Mouse (Mus musculus): ENCODE data around the gene Cys1. TPM values are rescaled to one million over a fixed set of nuclear protein-coding genes. Genes with fewer than 3 reads are reported as not detected.

The Cys1 gene
- polyA plus RNA-seq, 1 experiment from 2014 or later = 0.76 TPM

GRCm38 (mm10) chr12:24686696-24687346 is 5.2 kb upstream of the Cys1 start:
- Histone ChIP-seq H3K27ac (ENCODE audit: low read depth, low read length) (no peak overlapping the region), H3K9ac (ENCODE audit: low read length) (no peak overlapping the region), H3K4me3 (ENCODE audit: low read depth, low read length) (no peak overlapping the region), H3K4me2 (ENCODE audit: low read depth, low read length, severe bottlenecking) (no peak overlapping the region), H3K9me3 (ENCODE audit: control insufficient read depth, low read length) (no peaks in the 10 kb centered on the region), H3K36me3 (ENCODE audit: control insufficient read depth, insufficient read depth, low read length) (no peaks in the 10 kb centered on the region), H3K27me3 (ENCODE audit: control insufficient read depth, insufficient read depth, low read length) (peaks cover 9% of the 10 kb centered on the region), H3K4me1 (replicated peaks; ENCODE audit: control insufficient read depth, insufficient read depth, low read length) (no peaks in the 10 kb centered on the region)
- 76% methylated on average over 11 of the region's 11 CpGs for WGBS
- DNase-seq (ENCODE audit: low spot score) (no peak), ATAC-seq (replicated peaks; ENCODE audit: low FRiP score) (no peak)

DNA sequence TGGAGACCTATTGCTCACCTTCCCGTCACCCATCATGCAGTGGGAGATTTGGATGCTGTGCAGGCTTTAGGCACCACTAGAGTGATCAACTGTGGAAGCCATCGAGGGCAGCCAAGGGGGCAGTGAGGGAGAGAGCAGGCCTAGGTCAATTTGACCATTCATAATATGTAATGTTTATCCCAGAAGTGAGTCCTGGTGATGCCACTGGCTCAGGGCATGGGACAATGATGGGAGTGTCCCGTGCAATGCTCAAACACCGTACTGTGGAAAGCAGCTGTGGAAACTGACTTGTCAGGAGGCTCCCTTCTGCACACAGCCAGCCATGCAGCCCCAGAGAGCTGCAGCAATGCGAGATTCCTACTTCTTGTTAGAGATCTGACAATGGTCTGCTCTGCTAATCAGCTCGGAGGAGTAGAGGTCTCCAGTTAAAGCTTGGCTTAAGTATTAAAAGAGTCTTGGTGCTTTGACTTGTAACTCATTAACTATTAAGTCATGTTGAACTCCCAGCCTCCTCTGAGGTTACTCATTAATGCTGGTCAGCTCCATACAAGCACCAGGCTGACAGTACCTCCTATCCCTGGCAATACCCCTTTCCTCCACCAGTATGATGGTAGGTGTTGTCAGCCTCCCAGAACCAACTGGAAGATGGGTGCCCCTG is 4.6 kb upstream of the Cys1 start:
- H3K36me3 ChIP-seq (ENCODE audit: control insufficient read depth, insufficient read depth, low read length) = no peaks in the 10 kb centered on the region
- no peak overlapping the region for H3K9ac ChIP-seq (ENCODE audit: low read length)
- peaks cover 16% of the 10 kb centered on the region for H3K27me3 ChIP-seq (ENCODE audit: control insufficient read depth, insufficient read depth, low read length)
- 76% methylated on average over 6 of the region's 6 CpGs for WGBS
- no peak overlapping the region for H3K4me2 ChIP-seq (ENCODE audit: low read depth, low read length, severe bottlenecking)
- no peaks in the 10 kb centered on the region for H3K4me1 ChIP-seq (replicated peaks; ENCODE audit: control insufficient read depth, insufficient read depth, low read length)
- ATAC-seq (replicated peaks; ENCODE audit: low FRiP score) (no peak), DNase-seq (ENCODE audit: low spot score) (no peak)
- no peak overlapping the region for H3K27ac ChIP-seq (ENCODE audit: low read depth, low read length)
- H3K9me3 ChIP-seq (ENCODE audit: control insufficient read depth, low read length) = no peaks in the 10 kb centered on the region
- H3K4me3 ChIP-seq (ENCODE audit: low read depth, low read length) = no peak overlapping the region

GRCm38 (mm10) chr12:24683461-24683860 is 1.8 kb upstream of the Cys1 start:
- Histone ChIP-seq H3K27me3 (ENCODE audit: control insufficient read depth, insufficient read depth, low read length) (peaks cover 19% of the 10 kb centered on the region), H3K9me3 (ENCODE audit: control insufficient read depth, low read length) (no peaks in the 10 kb centered on the region), H3K4me3 (ENCODE audit: low read depth, low read length) (no peak overlapping the region), H3K4me1 (replicated peaks; ENCODE audit: control insufficient read depth, insufficient read depth, low read length) (no peaks in the 10 kb centered on the region; the same call in none of the 2 replicates), H3K4me2 (ENCODE audit: low read depth, low read length, severe bottlenecking) (no peak overlapping the region), H3K36me3 (ENCODE audit: control insufficient read depth, insufficient read depth, low read length) (no peaks in the 10 kb centered on the region), H3K27ac (ENCODE audit: low read depth, low read length) (no peak overlapping the region), H3K9ac (ENCODE audit: low read length) (no peak overlapping the region)
- DNase-seq (ENCODE audit: low spot score) (no peak), ATAC-seq (replicated peaks; ENCODE audit: low FRiP score) (no peak)
- WGBS = 72% methylated on average over 7 of the region's 7 CpGs

GRCm38 (mm10) chr12:24682563-24682962 is 950 bp upstream of the Cys1 start:
- Histone ChIP-seq H3K27ac (ENCODE audit: low read depth, low read length) (no peak overlapping the region), H3K4me1 (replicated peaks; ENCODE audit: control insufficient read depth, insufficient read depth, low read length) (no peaks in the 10 kb centered on the region; the same call in none of the 2 replicates), H3K4me2 (ENCODE audit: low read depth, low read length, severe bottlenecking) (no peak overlapping the region), H3K36me3 (ENCODE audit: control insufficient read depth, insufficient read depth, low read length) (no peaks in the 10 kb centered on the region), H3K27me3 (ENCODE audit: control insufficient read depth, insufficient read depth, low read length) (peaks cover 19% of the 10 kb centered on the region), H3K9me3 (ENCODE audit: control insufficient read depth, low read length) (no peaks in the 10 kb centered on the region), H3K9ac (ENCODE audit: low read length) (no peak overlapping the region), H3K4me3 (ENCODE audit: low read depth, low read length) (no peak overlapping the region)
- 61% methylated on average over 8 of the region's 8 CpGs for WGBS
- DNase-seq (ENCODE audit: low spot score) (no peak), ATAC-seq (replicated peaks; ENCODE audit: low FRiP score) (no peak)

DNA sequence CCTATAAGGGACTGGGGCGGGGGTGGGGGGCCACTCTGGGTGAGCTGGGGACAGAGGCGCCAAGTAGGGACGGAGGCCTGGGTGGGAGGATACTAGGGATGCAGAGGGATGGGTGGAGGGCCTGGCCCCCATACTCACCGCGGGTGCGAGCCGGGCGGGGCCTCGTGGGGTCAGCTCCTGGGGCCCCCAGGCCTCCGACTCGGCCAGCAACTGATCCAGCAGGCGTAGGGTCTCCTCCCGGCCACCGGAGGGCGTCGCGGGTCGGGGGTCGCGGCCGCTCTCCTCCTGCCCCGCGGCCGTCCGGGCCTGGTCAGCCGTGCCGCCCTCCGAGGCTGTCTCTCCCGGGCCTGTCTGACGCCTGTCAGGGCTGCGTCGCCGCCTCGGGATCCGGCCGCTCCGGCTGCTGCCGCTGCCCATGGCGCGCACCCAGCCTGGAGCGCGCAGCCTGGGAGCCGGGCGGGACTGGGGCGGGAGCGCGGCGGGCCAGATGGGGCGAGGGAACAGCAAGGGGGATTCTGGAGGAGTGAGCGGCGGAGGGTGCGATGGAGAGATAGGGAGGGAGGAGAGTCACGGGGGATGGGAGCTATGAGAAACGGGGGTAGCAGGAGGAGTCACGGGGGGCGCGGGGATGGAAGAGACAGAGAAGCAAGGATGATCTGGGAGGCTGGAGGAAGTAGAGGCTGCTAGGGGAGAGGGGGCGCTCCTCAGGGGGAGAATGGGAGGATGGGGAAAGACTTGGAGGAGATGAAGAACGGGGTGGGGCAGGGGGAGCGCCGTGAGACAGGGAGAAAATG is 924 bp downstream of the Cys1 start:
- H3K4me1 ChIP-seq (replicated peaks; ENCODE audit: control insufficient read depth, insufficient read depth, low read length) = no peaks in the 10 kb centered on the region; the same call in none of the 2 replicates
- H3K27me3 ChIP-seq (ENCODE audit: control insufficient read depth, insufficient read depth, low read length) = peaks cover 19% of the 10 kb centered on the region
- no peaks in the 10 kb centered on the region for H3K36me3 ChIP-seq (ENCODE audit: control insufficient read depth, insufficient read depth, low read length)
- ATAC-seq (replicated peaks; ENCODE audit: low FRiP score) = peak; percentile 78
- peak overlapping the region; percentile 94 for H3K4me2 ChIP-seq (ENCODE audit: low read depth, low read length, severe bottlenecking)
- H3K9me3 ChIP-seq (ENCODE audit: control insufficient read depth, low read length) = no peaks in the 10 kb centered on the region
- DNase-seq (ENCODE audit: low spot score) = peak; percentile 75
- H3K27ac ChIP-seq (ENCODE audit: low read depth, low read length) = no peak overlapping the region
- peak overlapping the region; percentile 50 for H3K4me3 ChIP-seq (ENCODE audit: low read depth, low read length)
- WGBS = under 1% methylated on average over 60 of the region's 61 CpGs
- H3K9ac ChIP-seq (ENCODE audit: low read length) = peak overlapping the region; percentile 71

DNA sequence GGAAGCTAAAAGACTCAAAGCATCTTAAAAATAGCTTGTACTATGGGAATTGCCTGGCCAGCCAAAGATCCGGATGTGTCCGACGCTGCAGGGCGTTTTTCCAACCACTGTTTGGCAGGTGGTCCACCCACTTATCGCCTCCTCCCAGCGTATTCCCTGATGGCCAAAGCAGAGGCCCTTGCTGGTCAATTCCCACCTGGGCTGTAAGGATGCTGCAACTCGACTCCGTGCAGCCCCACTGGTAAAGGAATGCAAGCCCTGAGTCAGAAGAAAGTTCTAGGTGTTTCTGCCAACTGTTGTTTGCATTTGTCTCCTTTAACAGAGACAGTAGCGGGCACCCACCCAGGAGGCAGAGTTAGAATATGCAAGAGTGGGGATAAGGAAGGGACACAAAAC is 1.5 kb downstream of the Cys1 start:
- ATAC-seq (replicated peaks; ENCODE audit: low FRiP score) (no peak), DNase-seq (ENCODE audit: low spot score) (no peak)
- Histone ChIP-seq H3K36me3 (ENCODE audit: control insufficient read depth, insufficient read depth, low read length) (no peaks in the 10 kb centered on the region), H3K27ac (ENCODE audit: low read depth, low read length) (no peak overlapping the region), H3K9me3 (ENCODE audit: control insufficient read depth, low read length) (no peaks in the 10 kb centered on the region), H3K4me2 (ENCODE audit: low read depth, low read length, severe bottlenecking) (peak overlapping the region; percentile 94), H3K4me1 (replicated peaks; ENCODE audit: control insufficient read depth, insufficient read depth, low read length) (no peaks in the 10 kb centered on the region; the same call in none of the 2 replicates), H3K27me3 (ENCODE audit: control insufficient read depth, insufficient read depth, low read length) (peaks cover 19% of the 10 kb centered on the region), H3K4me3 (ENCODE audit: low read depth, low read length) (peak overlapping the region; percentile 50), H3K9ac (ENCODE audit: low read length) (no peak overlapping the region; the same call in 1 of the 2 replicates)
- 18% methylated on average over 9 of the region's 9 CpGs for WGBS

DNA sequence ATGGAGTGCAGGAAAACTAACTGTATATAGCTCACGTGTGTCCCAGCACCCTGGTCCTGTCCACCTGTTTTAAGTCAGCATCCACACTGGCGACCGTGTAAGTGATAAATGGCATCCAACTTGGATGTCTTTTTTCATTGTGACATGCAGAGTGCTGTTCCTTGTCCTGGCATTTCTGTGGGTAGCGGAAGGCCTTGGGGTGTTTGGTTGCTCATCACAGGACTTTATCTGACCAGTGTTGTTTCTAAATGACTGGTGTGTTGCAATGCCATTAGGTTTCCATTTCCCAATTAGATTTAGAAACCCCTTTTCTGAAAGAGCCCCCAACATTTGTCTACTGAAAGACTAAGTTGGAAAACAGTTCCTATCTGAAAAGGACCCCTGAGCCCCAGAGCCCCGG is 19.5 kb downstream of the Cys1 start:
- WGBS = 97% methylated on average over 5 of the region's 5 CpGs
- Histone ChIP-seq H3K4me1 (replicated peaks; ENCODE audit: control insufficient read depth, insufficient read depth, low read length) (no peaks in the 10 kb centered on the region), H3K4me3 (ENCODE audit: low read depth, low read length) (no peak overlapping the region), H3K27me3 (ENCODE audit: control insufficient read depth, insufficient read depth, low read length) (no peaks in the 10 kb centered on the region), H3K9me3 (ENCODE audit: control insufficient read depth, low read length) (no peaks in the 10 kb centered on the region), H3K9ac (ENCODE audit: low read length) (no peak overlapping the region), H3K27ac (ENCODE audit: low read depth, low read length) (no peak overlapping the region; the same call in 1 of the 2 replicates), H3K4me2 (ENCODE audit: low read depth, low read length, severe bottlenecking) (no peak overlapping the region), H3K36me3 (ENCODE audit: control insufficient read depth, insufficient read depth, low read length) (peaks cover 2% of the 10 kb centered on the region; the same call in 1 of the 2 replicates)
- ATAC-seq (replicated peaks; ENCODE audit: low FRiP score) = no peak
- no peak for DNase-seq (ENCODE audit: low spot score)

DNA sequence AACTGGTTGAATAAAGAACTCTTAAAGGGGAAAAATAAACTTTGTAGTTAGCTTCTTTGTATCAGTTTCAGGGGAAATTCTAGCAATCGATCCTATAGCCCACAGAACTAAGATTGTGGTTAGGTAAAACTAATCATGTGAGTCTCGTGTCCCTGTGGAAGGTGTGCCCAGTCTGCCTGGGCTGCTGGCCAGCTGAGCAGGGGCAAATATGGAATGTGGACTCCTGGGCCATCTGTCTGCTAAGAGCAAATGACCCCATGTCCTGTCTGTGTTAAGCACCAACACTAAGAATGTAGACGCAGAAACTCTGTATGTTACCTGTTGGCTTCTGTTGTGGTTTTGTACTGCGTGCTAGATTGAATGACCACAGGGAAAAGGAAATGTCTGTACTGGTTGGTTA is 20.5 kb downstream of the Cys1 start:
- no peak overlapping the region for H3K4me3 ChIP-seq (ENCODE audit: low read depth, low read length)
- H3K27me3 ChIP-seq (ENCODE audit: control insufficient read depth, insufficient read depth, low read length) = no peaks in the 10 kb centered on the region
- H3K4me2 ChIP-seq (ENCODE audit: low read depth, low read length, severe bottlenecking) = no peak overlapping the region
- DNase-seq (ENCODE audit: low spot score) (no peak), ATAC-seq (replicated peaks; ENCODE audit: low FRiP score) (no peak)
- no peak overlapping the region for H3K9ac ChIP-seq (ENCODE audit: low read length)
- 87% methylated on average over 4 of the region's 4 CpGs for WGBS
- no peak overlapping the region for H3K27ac ChIP-seq (ENCODE audit: low read depth, low read length)
- H3K4me1 ChIP-seq (replicated peaks; ENCODE audit: control insufficient read depth, insufficient read depth, low read length) = 0 out of 2 replicates have a peak, but pooled peaks cover 5% of the 10 kb centered on the region
- peaks cover 2% of the 10 kb centered on the region; the same call in 1 of the 2 replicates for H3K36me3 ChIP-seq (ENCODE audit: control insufficient read depth, insufficient read depth, low read length)
- H3K9me3 ChIP-seq (ENCODE audit: control insufficient read depth, low read length) = no peaks in the 10 kb centered on the region
